Mouse (Mus musculus): ENCODE results near the gene Gal3st2. TPM values are rescaled to one million over a fixed set of nuclear protein-coding genes. Genes with fewer than 3 reads are reported as not detected.

Gal3st2 gene
- total and polyA plus RNA-seq, 3 experiments, result not detected

Other genes with a start within 250 kb of the Gal3st2 start
- gene Stk25, start 202.6 kb upstream of the Gal3st2 start, total RNA-seq (2012; rRNA removed), result 58.6 and 66.1 TPM in 2 replicates
- 100 to 1,000 TPM in 1 of 2 experiments, not detected in 1; 128 TPM for gene Stk25, start 202.6 kb upstream of the Gal3st2 start, polyA plus RNA-seq (2012; ENCODE audit: insufficient read depth in 1 of 2, insufficient read length in 2 of 2, low read depth in 1 of 2, low replicate concordance in 2 of 2, missing spikeins in 1 of 2)
- gene Bok, start 175.6 kb upstream of the Gal3st2 start, total RNA-seq (2012; rRNA removed), result not detected in 2 replicates
- under 1 TPM in 1 of 2 experiments, not detected in 1; 0.17 TPM for gene Bok, start 175.6 kb upstream of the Gal3st2 start, polyA plus RNA-seq (2012; ENCODE audit: insufficient read depth in 1 of 2, insufficient read length in 2 of 2, low read depth in 1 of 2, low replicate concordance in 2 of 2, missing spikeins in 1 of 2)
- gene Atg4b, start 109.8 kb upstream of the Gal3st2 start, total RNA-seq (2012; rRNA removed), result 56.8 and 57.9 TPM in 2 replicates
- 100 to 1,000 TPM in 1 of 2 experiments, not detected in 1; 121 TPM for gene Atg4b, start 109.8 kb upstream of the Gal3st2 start, polyA plus RNA-seq (2012; ENCODE audit: insufficient read depth in 1 of 2, insufficient read length in 2 of 2, low read depth in 1 of 2, low replicate concordance in 2 of 2, missing spikeins in 1 of 2)
- gene Thap4, start 106.4 kb upstream of the Gal3st2 start, total RNA-seq (2012; rRNA removed), result 81.8 and 84.9 TPM in 2 replicates
- gene Thap4, start 106.4 kb upstream of the Gal3st2 start, polyA plus RNA-seq (2012; ENCODE audit: insufficient read depth in 1 of 2, insufficient read length in 2 of 2, low read depth in 1 of 2, low replicate concordance in 2 of 2, missing spikeins in 1 of 2), result 100 to 1,000 TPM in 1 of 2 experiments, not detected in 1; 117 TPM
- gene Dtymk, start 59.4 kb upstream of the Gal3st2 start, total RNA-seq (2012; rRNA removed), result 402 and 454 TPM in 2 replicates
- 100 to 1,000 TPM; 193 to 391 TPM for gene Dtymk, start 59.4 kb upstream of the Gal3st2 start, polyA plus RNA-seq (2012; ENCODE audit: insufficient read depth in 1 of 2, insufficient read length in 2 of 2, low read depth in 1 of 2, low replicate concordance in 2 of 2, missing spikeins in 1 of 2)
- gene Ing5, start 57.3 kb upstream of the Gal3st2 start, total RNA-seq (2012; rRNA removed), result 23.1 and 27.6 TPM in 2 replicates
- 10 to 100 TPM in 1 of 2 experiments, not detected in 1; 29.2 TPM for gene Ing5, start 57.3 kb upstream of the Gal3st2 start, polyA plus RNA-seq (2012; ENCODE audit: insufficient read depth in 1 of 2, insufficient read length in 2 of 2, low read depth in 1 of 2, low replicate concordance in 2 of 2, missing spikeins in 1 of 2)
- gene D2hgdh, start 36.4 kb upstream of the Gal3st2 start, total RNA-seq (2012; rRNA removed), result 14.4 TPM in 2 replicates
- 10 to 100 TPM in 1 of 2 experiments, not detected in 1; 19.2 TPM for gene D2hgdh, start 36.4 kb upstream of the Gal3st2 start, polyA plus RNA-seq (2012; ENCODE audit: insufficient read depth in 1 of 2, insufficient read length in 2 of 2, low read depth in 1 of 2, low replicate concordance in 2 of 2, missing spikeins in 1 of 2)
- 0.07 TPM in 1 of 2 replicates, not detected in the other for gene Gal3st2b, start 57.0 kb downstream of the Gal3st2 start, total RNA-seq (2012; rRNA removed)
- gene Gal3st2b, start 57.0 kb downstream of the Gal3st2 start, polyA plus RNA-seq (2012; ENCODE audit: insufficient read depth in 1 of 2, insufficient read length in 2 of 2, low read depth in 1 of 2, low replicate concordance in 2 of 2, missing spikeins in 1 of 2), result under 1 TPM in 1 of 2 experiments, not detected in 1; 0.14 TPM
- under 0.01 TPM in 1 of 2 replicates, not detected in the other for gene Gal3st2c, start 129.2 kb downstream of the Gal3st2 start, total RNA-seq (2012; rRNA removed)
- gene Gal3st2c, start 129.2 kb downstream of the Gal3st2 start, polyA plus RNA-seq (2012; ENCODE audit: insufficient read depth in 1 of 2, insufficient read length in 2 of 2, low read depth in 1 of 2, low replicate concordance in 2 of 2, missing spikeins in 1 of 2), result under 1 TPM in 1 of 2 experiments, not detected in 1; 0.06 TPM
- not detected in 2 replicates for gene Neu4, start 159.1 kb downstream of the Gal3st2 start, total RNA-seq (2012; rRNA removed)
- gene Neu4, start 159.1 kb downstream of the Gal3st2 start, polyA plus RNA-seq (2012; ENCODE audit: insufficient read depth in 1 of 2, insufficient read length in 2 of 2, low read depth in 1 of 2, low replicate concordance in 2 of 2, missing spikeins in 1 of 2), result not detected
- gene Pdcd1, start 191.2 kb downstream of the Gal3st2 start, total RNA-seq (2012; rRNA removed), result 0.20 TPM in 1 of 2 replicates, not detected in the other
- under 1 TPM in 1 of 2 experiments, not detected in 1; 0.13 TPM for gene Pdcd1, start 191.2 kb downstream of the Gal3st2 start, polyA plus RNA-seq (2012; ENCODE audit: insufficient read depth in 1 of 2, insufficient read length in 2 of 2, low read depth in 1 of 2, low replicate concordance in 2 of 2, missing spikeins in 1 of 2)